Mouse (Mus musculus): ENCODE results near the gene Fam83d. TPM values are rescaled to one million over a fixed set of nuclear protein-coding genes. Genes with fewer than 3 reads are reported as not detected.
"Not testable (repeated sequence)": the region's sequence is repeated elsewhere in the genome, so short reads cannot be mapped to it uniquely, and the experiment has no call there.

Fam83d gene
- 1 to 10 TPM; 2.7 to 3.9 TPM for total RNA-seq (2021)
- long read RNA-seq, experiment 1, transcript Fam83d-201 (4 exons, 2,266 nt): major isoform, 12 of 13 reads
- long read RNA-seq, experiment 1, partial matches to known transcripts: 1 of 13 reads
- long read RNA-seq, experiment 1, other reads (novel, unspliced or antisense): 0 of 13 reads
- long read RNA-seq, experiment 2, transcript Fam83d-201 (4 exons, 2,266 nt): major isoform, 11 of 12 reads
- long read RNA-seq, experiment 2, partial matches to known transcripts: 0 of 12 reads
- long read RNA-seq, experiment 2, other reads (novel, unspliced or antisense): 1 of 12 reads

DNA sequence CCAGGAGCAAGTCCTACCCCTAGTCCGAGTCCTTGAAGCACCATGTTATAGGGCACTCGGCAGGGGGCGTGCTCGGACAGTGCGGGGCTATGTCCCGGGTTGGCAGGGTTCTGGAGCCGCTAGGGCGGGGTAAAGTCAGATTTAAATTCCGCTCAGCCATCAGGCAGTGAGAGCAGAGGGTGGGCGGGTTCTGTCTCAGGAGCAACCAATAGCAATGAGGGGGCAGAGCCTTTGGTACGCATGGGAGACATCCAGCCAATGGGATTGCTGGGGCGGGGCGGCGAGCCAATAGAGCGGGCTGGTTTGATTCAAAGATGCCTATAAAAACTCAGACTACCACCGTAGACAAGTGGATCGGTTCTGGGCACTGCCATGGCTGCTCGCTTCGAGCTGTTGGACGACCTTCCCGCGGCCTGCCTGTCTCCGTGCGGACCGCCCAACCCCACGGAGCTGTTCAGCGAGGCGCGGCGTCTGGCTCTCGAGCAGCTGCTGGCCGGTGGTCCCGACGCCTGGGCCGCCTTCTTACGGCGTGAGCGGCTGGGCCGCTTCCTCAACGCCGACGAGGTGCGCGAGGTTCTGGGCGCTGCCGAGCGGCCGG is at the start of gene Fam83d:
Gene Fam83d, plus strand, starts transcription at position 352 of the 598 bp plus-strand sequence.
- DNase-seq: peak; percentile 95 to 96
- intact Hi-C loops (cut with DNase I): loop anchor here (2.0 kb wide), 3 partner anchors 27 to 97 kb away; partner anchors contain the start of gene Dhx35

DNA sequence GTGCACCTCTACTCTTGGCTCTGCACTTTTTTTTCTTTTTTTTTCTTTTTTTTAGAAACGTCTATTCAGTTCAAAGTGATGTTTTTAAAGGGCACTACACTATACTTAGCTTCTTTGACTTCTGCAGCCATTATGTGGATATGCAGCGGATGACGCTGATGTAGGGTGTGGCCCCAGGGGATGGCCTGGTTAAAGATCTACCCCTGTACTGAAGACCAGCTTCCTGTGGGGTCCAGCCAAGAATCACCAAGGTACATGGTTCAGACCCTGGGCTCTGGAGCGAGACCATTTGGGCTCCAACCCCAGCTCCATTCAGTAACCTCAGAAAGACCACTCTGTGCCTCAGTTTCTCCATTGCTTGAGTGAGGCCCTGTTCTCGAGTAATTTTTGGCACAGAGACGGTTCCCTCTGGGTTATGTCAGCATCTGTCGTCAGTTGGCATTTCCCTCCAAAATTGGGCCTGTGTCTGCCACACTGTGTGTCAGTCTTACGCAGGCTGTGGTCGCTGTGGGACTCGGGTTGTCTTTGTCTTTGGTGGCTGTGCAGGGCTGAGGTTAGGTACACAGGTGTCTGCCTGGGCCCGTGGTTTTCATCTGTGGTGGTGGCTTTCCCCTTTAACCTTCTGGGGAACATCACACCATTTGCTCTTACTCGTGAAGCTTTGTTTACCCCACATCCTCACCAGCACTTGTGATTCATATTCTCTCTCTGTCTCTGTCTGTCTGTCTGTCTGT is 48.9 kb upstream of the Fam83d start:
- DNase-seq: no peak
- intact Hi-C loops (cut with DNase I): no loop called here

GRCm38 (mm10) chr2:158720715-158721370 is 47.0 kb upstream of the Fam83d start:
- no peak for DNase-seq
- intact Hi-C loops (cut with DNase I): no loop called here

- no peak for DNase-seq
- intact Hi-C loops (cut with DNase I): no loop called here
These were observed 46.4 kb upstream of the Fam83d start for GRCm38 (mm10) chr2:158721481-158721880.

- no peak for DNase-seq
- intact Hi-C loops (cut with DNase I): no loop called here
These were observed 45.8 kb upstream of the Fam83d start for GRCm38 (mm10) chr2:158722135-158722534.

- no peak for DNase-seq
- intact Hi-C loops (cut with DNase I): no loop called here
These were observed 44.8 kb upstream of the Fam83d start for GRCm38 (mm10) chr2:158722991-158723551.

- no peak for DNase-seq
- intact Hi-C loops (cut with DNase I): no loop called here
These were observed 44.1 kb upstream of the Fam83d start for GRCm38 (mm10) chr2:158723806-158724205.

- no peak for DNase-seq
- intact Hi-C loops (cut with DNase I): no loop called here
These were observed 41.6 kb upstream of the Fam83d start for GRCm38 (mm10) chr2:158726252-158726651.

DNA sequence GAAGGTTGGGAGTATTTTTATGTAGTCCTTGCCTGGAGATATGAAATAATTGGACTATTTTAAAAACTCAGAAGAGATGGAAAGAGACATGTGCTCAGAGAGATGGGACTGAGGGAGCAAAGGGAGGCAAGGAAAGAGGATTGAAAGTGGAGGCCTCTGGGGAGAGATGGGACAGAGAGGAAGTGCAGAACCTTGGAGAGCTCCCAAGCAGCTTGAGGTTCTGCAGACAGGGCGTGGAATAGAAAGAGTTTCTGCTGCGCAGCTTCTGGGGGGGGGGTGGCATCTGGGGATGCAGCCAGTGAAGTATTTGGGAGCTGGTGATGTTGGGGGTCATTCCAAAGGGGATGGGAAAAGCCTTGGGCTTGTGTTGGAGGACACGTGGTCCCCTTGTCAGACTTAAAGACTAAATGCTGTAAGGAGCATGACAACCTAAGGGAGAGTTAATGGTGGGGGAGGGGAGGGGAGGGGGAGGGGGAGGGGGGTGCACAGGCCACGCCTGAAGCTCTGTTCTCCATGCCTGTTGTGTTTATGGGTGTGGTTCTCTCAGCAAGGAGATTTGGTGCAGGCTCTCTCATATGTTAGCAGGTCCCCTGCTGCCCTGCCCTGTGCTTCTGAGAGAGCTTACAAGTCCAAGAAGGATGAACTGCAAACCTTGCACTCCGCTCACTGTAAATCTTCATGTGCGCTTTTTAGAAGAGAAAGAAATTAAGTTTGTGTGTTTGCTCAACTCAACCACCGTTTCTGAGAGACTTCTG is 39.7 kb upstream of the Fam83d start:
- intact Hi-C loops (cut with DNase I): no loop called here
- peak in 1 of 2 experiments; percentile 50 for DNase-seq

- intact Hi-C loops (cut with DNase I): no loop called here
- no peak for DNase-seq
These were observed 37.0 kb upstream of the Fam83d start for GRCm38 (mm10) chr2:158730896-158731295.

GRCm38 (mm10) chr2:158732521-158732920 is 35.4 kb upstream of the Fam83d start:
- no peak for DNase-seq
- intact Hi-C loops (cut with DNase I): no loop called here

DNA sequence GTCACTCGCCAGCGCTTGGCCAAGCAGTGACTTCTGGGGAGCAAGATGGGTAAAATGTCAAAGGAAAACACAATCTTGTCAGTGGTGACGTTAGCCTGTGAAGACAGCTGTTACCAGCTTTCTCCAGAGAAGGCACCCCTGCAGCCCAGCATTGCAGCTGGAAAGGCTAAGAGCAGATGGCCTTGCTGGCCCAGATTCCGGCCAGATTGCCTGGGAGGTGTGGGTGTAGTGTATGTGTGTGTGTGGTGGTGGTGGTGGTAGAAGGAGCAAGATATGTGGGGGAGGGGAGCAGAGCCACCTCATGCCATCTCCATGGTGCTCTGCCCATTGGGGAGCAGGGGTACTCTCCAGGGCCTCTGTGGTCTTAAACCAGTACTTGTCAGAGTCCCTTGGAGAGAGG is 34.8 kb upstream of the Fam83d start:
- DNase-seq: no peak
- intact Hi-C loops (cut with DNase I): no loop called here

DNA sequence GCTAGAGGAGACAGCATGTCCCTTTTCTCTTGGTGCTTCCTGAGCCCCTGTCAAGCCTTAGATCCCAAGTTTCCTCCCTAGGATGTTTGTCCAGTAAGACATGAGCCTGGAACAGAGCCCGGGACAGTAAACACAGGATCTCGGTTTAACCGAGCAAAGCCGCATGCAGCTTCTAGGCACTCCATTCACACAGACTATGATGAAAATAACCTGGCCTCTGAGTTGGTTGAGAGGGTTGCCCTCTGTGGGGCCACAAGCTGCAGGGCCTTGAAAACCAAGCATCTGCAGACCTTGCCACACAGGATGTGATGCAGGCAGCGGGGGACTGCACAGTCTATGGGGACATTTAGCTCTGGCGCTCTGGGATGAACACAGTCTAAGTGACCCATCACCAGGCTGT is 34.0 kb upstream of the Fam83d start:
- intact Hi-C loops (cut with DNase I): no loop called here
- DNase-seq: peak in 1 of 2 experiments; percentile 32

GRCm38 (mm10) chr2:158734500-158735152 is 33.3 kb upstream of the Fam83d start:
- intact Hi-C loops (cut with DNase I): no loop called here
- peak; percentile 63 to 64 for DNase-seq

GRCm38 (mm10) chr2:158735340-158735739 is 32.6 kb upstream of the Fam83d start:
- intact Hi-C loops (cut with DNase I): no loop called here

GRCm38 (mm10) chr2:158736247-158736646 is 31.6 kb upstream of the Fam83d start:
- intact Hi-C loops (cut with DNase I): not testable (repeated sequence)

More at GRCm38 (mm10) chr2:158735340-158735739, 32.6 kb upstream of the Fam83d start:
- DNase-seq: no peak

GRCm38 (mm10) chr2:158738591-158738990 is 29.3 kb upstream of the Fam83d start:
- no peak for DNase-seq
- intact Hi-C loops (cut with DNase I): no loop called here

More at GRCm38 (mm10) chr2:158736247-158736646, 31.6 kb upstream of the Fam83d start:
- DNase-seq: not testable (repeated sequence)

- no peak for DNase-seq
- intact Hi-C loops (cut with DNase I): no loop called here
These were observed 28.8 kb upstream of the Fam83d start for GRCm38 (mm10) chr2:158739113-158739512.

DNA sequence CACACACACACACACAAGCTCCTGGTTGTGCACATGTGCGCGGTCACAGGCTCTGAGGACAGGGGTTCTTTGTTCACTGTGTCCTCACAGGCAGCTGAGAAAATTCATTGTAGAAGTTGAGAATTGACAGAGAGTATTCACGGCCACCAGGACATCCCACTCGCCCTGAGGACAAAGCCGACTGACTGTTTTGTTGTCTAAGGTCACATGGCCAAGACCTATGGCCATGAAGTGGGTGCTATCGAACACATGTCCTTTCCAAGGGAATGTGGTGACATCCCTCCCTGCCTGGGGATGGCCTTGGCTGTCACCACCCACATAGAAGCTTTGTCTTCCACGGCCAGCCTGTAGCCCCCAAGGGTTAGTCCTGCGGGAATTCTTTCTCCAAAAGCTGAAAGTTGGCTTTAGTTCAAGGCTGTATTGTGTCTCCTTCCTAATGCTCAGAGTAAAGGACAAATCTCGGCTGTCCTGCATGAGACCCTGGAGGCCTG is 26.8 kb upstream of the Fam83d start:
- no peak for DNase-seq
- intact Hi-C loops (cut with DNase I): loop anchor here (5.0 kb wide), 2 partner anchors 74 to 189 kb away; partner anchors contain the start of gene Ppp1r16b
